Mouse (Mus musculus) megakaryocyte, embryonic 14.5 days (primary cell): ENCODE measurements around the gene Mios. TPM values are rescaled to one million over a fixed set of nuclear protein-coding genes. Genes with fewer than 3 reads are reported as not detected.

ENCODE experiments used
- H3K27me3 ChIP-seq: replicated peaks from 2 replicates; pipeline ENCODE3; 2012; ENCODE audit warnings: inconsistent platforms
- H3K36me3 ChIP-seq: replicated peaks from 2 replicates; pipeline ENCODE3; 2012; ENCODE audit warnings: low read length, inconsistent platforms, mixed read lengths
- H3K4me1 ChIP-seq: 2 replicates; pipeline ENCODE4 v1.6.1; 2012; ENCODE audit warnings: inconsistent platforms
- H3K4me3 ChIP-seq: replicated peaks from 2 replicates; pipeline ENCODE3; 2012; ENCODE audit warnings: moderate library complexity, mild to moderate bottlenecking, inconsistent platforms
- H3K9me3 ChIP-seq: 2 replicates; pipeline ENCODE4 v1.6.1; 2012; ENCODE audit warnings: inconsistent platforms
- FLI1 ChIP-seq: IDR thresholded peaks from 2 replicates; pipeline ENCODE4 v1.6.1; 2012; ENCODE audit warnings: low read length, inconsistent platforms, mixed read lengths
- GATA1 ChIP-seq: IDR thresholded peaks from 3 replicates; pipeline ENCODE4 v1.6.1; 2012; ENCODE audit warnings: mixed read lengths, low read length, inconsistent platforms, borderline replicate concordance
- polyA plus RNA-seq: library from polyadenylated mRNA; stranded (reverse); fragments of >175 nt; gene quantifications from 2 replicates; pipeline ENCODE4 v1.2.3, GENCODE M21; 2012; ENCODE audit warnings: low replicate concordance; ENCODE audit not compliant: insufficient read depth

Mios gene
- polyA plus RNA-seq, 1 experiment = 1.00 TPM

- peaks cover 12% of the 10 kb centered on the region; the same call in 1 of the 2 replicates for H3K4me1 ChIP-seq
- no peak overlapping the region for H3K4me3 ChIP-seq
- peaks cover 34% of the 10 kb centered on the region for H3K36me3 ChIP-seq
- H3K27me3 ChIP-seq = no peaks in the 10 kb centered on the region
- H3K9me3 ChIP-seq = no peaks in the 10 kb centered on the region
- TF ChIP-seq GATA1 (no peak), FLI1 (no peak)
Observed at GRCm38 (mm10) chr6:8275098-8275497, 66.1 kb downstream of the Mios start.

DNA sequence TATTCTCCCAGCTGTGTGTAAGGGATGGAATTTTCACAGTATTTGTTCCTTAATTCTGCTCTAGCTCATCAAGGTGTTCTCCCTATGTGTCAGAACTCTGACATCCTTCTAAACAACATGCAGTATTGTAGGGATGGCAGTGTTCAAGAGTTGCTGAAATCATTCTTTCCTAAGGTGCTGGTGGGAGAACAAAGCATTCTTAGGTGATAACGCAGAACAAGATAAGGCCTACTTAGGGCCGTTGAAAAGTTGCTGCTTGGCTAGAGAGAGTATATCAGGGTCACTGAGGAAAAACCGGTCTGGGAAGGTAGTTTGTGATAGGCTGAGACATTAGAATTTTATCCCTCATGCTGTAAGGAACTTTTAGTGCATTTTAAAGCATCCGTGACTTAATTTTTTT, 67.4 kb downstream of the Mios start:
- H3K36me3 ChIP-seq = peaks cover 25% of the 10 kb centered on the region
- H3K4me1 ChIP-seq = peaks cover 12% of the 10 kb centered on the region; the same call in 1 of the 2 replicates
- no peaks in the 10 kb centered on the region for H3K27me3 ChIP-seq
- H3K4me3 ChIP-seq = no peak overlapping the region
- no peak for TF ChIP-seq GATA1
- no peak for TF ChIP-seq FLI1
- no peaks in the 10 kb centered on the region for H3K9me3 ChIP-seq

GRCm38 (mm10) chr6:8278426-8279002, 69.5 kb downstream of the Mios start:
- Histone ChIP-seq H3K4me3 (no peak overlapping the region), H3K27me3 (no peaks in the 10 kb centered on the region), H3K36me3 (peaks cover 15% of the 10 kb centered on the region), H3K4me1 (peaks cover 16% of the 10 kb centered on the region; the same call in 1 of the 2 replicates), H3K9me3 (no peaks in the 10 kb centered on the region)
- TF ChIP-seq GATA1 (no peak), FLI1 (no peak)

DNA sequence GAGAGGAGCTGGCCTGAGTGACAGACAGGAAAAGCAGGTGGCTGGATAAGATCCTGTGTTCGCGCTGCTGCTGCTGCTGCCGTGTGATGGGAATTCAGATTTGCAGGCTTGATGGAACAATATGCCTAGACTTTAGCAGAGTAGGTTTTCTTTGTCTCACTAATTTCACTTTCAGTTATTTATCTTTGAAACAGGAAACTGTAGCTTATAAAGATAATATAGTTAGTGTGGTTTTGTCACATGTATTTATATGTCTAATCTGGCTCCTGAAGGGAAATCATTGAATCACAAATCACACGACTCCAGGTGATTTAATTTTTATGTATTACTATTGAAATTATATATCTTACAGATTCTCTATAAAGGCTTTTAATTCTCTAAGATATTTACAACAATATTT, 74.2 kb downstream of the Mios start:
- no peaks in the 10 kb centered on the region for H3K9me3 ChIP-seq
- peaks cover 29% of the 10 kb centered on the region for H3K36me3 ChIP-seq
- H3K4me1 ChIP-seq = peaks cover 11% of the 10 kb centered on the region; the same call in 1 of the 2 replicates
- H3K4me3 ChIP-seq = no peak overlapping the region
- no peak for TF ChIP-seq GATA1
- no peak for TF ChIP-seq FLI1
- H3K27me3 ChIP-seq = no peaks in the 10 kb centered on the region

GRCm38 (mm10) chr6:8285401-8285960, 76.5 kb downstream of the Mios start:
- TF ChIP-seq FLI1 (no peak), GATA1 (no peak)
- H3K9me3 ChIP-seq = no peaks in the 10 kb centered on the region
- H3K36me3 ChIP-seq = peaks cover 16% of the 10 kb centered on the region
- no peaks in the 10 kb centered on the region for H3K27me3 ChIP-seq
- H3K4me1 ChIP-seq = peaks cover 12% of the 10 kb centered on the region; the same call in 1 of the 2 replicates
- no peak overlapping the region for H3K4me3 ChIP-seq

Other genes starting within 250 kb of the Mios start
- gene Col28a1, start 16.6 kb upstream of the Mios start, polyA plus RNA-seq = not detected in 2 replicates
- 3.9 TPM in 1 of 2 replicates, not detected in the other for gene Rpa3, start 50.0 kb downstream of the Mios start, polyA plus RNA-seq
- 9.2 and 14.2 TPM in 2 replicates for gene Umad1, start 50.1 kb downstream of the Mios start, polyA plus RNA-seq
- gene Gm45062, start 50.2 kb downstream of the Mios start, polyA plus RNA-seq = not detected in 2 replicates